Comparison of ENCODE assay signal across 21 mouse cellular contexts in genomic region chr13:44359344-44359743, GRCm38 (mm10).
DNase-seq lines count a peak whose midpoint lies in the region; ATAC-seq lines count a peak whose summit lies in the region.
"Had no signal": no experiment of that assay in that cellular context is flagged by ENCODE, and none has a peak within 500 bp of the region (broad histone marks: within the 10 kb centered on the region; RNA-seq: fewer than 3 reads in every experiment).

No protein-coding gene starts in this region.

- H3K36me3 ChIP-seq in kidney, embryonic 15.5 days, result no peaks in the 10 kb centered on the region
- H3K36me3 ChIP-seq: embryonic facial prominence, embryonic 13.5 days; embryonic facial prominence, embryonic 15.5 days; forebrain, embryonic 10.5 days; forebrain, embryonic 12.5 days had no signal

- 0 out of 2 replicates have a peak overlapping the region, but pooled peaks have one; percentile 11 for H3K27ac ChIP-seq in kidney, embryonic 15.5 days
- H3K27ac ChIP-seq: embryonic facial prominence, embryonic 13.5 days; embryonic facial prominence, embryonic 15.5 days; forebrain, embryonic 10.5 days; forebrain, embryonic 12.5 days had no signal

- no peak for DNase-seq in kidney, adult 8-10 months
- peak; percentile 36 to 52 for DNase-seq in kidney, postnatal 4 days
- no peak for DNase-seq in kidney, adult 18-20 months
- DNase-seq: adrenal gland, adult 2 months; adrenal gland, postnatal 10 days; adrenal gland, postnatal 25 days; cerebellum, adult 11 months; cerebellum, adult 18-20 months; cerebellum, adult 8-10 months; cerebellum, adult 9-11 months; cerebellum, postnatal 14 days; cerebellum, postnatal 36 days; embryo, embryonic 11 days had no signal

- H3K9me3 ChIP-seq in kidney, embryonic 15.5 days (replicated peaks), result no peaks in the 10 kb centered on the region
- H3K9me3 ChIP-seq: embryonic facial prominence, embryonic 13.5 days; embryonic facial prominence, embryonic 15.5 days; forebrain, embryonic 10.5 days; forebrain, embryonic 12.5 days had no signal

- ATAC-seq in kidney, embryonic 15.5 days (replicated peaks; ENCODE audit: low FRiP score), result no peak
- ATAC-seq: forebrain, embryonic 14.5 days; forebrain, embryonic 16.5 days had no signal

- H3K4me1 ChIP-seq in kidney, embryonic 15.5 days, result peaks cover 63% of the 10 kb centered on the region

- H3K4me3 ChIP-seq in kidney, embryonic 15.5 days (replicated peaks), result no peak overlapping the region
- H3K4me3 ChIP-seq: embryonic facial prominence, embryonic 13.5 days; embryonic facial prominence, embryonic 15.5 days; erythroblast, embryonic 14.5 days; forebrain, embryonic 10.5 days; forebrain, embryonic 12.5 days had no signal

- H3K9ac ChIP-seq in kidney, embryonic 15.5 days, result no peak overlapping the region
- H3K9ac ChIP-seq: embryonic facial prominence, embryonic 13.5 days; embryonic facial prominence, embryonic 15.5 days; forebrain, embryonic 12.5 days had no signal

- no peak overlapping the region for H3K4me2 ChIP-seq in kidney, embryonic 15.5 days
- H3K4me2 ChIP-seq: embryonic facial prominence, embryonic 13.5 days; embryonic facial prominence, embryonic 15.5 days; forebrain, embryonic 12.5 days had no signal

- no peaks in the 10 kb centered on the region for H3K27me3 ChIP-seq in kidney, embryonic 15.5 days
- H3K27me3 ChIP-seq: embryonic facial prominence, embryonic 13.5 days; embryonic facial prominence, embryonic 15.5 days had no signal

- WGBS in kidney, embryonic 15.5 days, result 57% methylated on average over 7 of the region's 7 CpGs

Comparison
In these comparisons a context has a peak if more than half of its experiments do, and no peak if none do; other contexts are left out.
1. DNase-seq: peak in kidney, postnatal 4 days (2 of 2); none in kidney, adult 8-10 months (0 of 2) and kidney, adult 18-20 months (single experiment).